Mouse (Mus musculus) spleen, embryonic (tissue): Measurements from ENCODE around the gene Prss1.
"Not testable (repeated sequence)": the region's sequence is repeated elsewhere in the genome, so short reads cannot be mapped to it uniquely, and the experiment has no call there.

Experiments used
- CTCF ChIA-PET: fragments of 350-600 bp; sonication (Branson Sonifier 250); formaldehyde crosslinking; loops from one replicate; lab custom pipeline; 2022; lab: Charles Lee

Gene Prss1

GRCm38 (mm10) chr6:41458632-41459031 is at the start of gene Prss1:
Prss1 (plus strand) TSS chr6:41458932.
- CTCF ChIA-PET, result not testable (repeated sequence)

GRCm38 (mm10) chr6:41442261-41442660 is 16.5 kb upstream of the Prss1 start:
- CTCF ChIA-PET, result not testable (repeated sequence)

GRCm38 (mm10) chr6:41446045-41446444 is 12.7 kb upstream of the Prss1 start, which contains the start of gene Gm10334:
Gm10334 (minus strand) TSS chr6:41446145.
- CTCF ChIA-PET, result not testable (repeated sequence)

- CTCF ChIA-PET, result no interaction called here
Observed at GRCm38 (mm10) chr6:41499374-41499773, 40.6 kb downstream of the Prss1 start.

- CTCF ChIA-PET, result no interaction called here
Observed at GRCm38 (mm10) chr6:41504915-41505314, 46.2 kb downstream of the Prss1 start.

- CTCF ChIA-PET, result no interaction called here
Observed at GRCm38 (mm10) chr6:41505323-41505722, 46.6 kb downstream of the Prss1 start.
